Mouse (Mus musculus) heart, embryonic 14.5 days (tissue): Measurements from ENCODE around the gene Sphk2. TPM values are rescaled to one million over a fixed set of nuclear protein-coding genes. Genes with fewer than 3 reads are reported as not detected.
A peak's percentile ranks its signal among the peaks of the same experiment; 100 is the strongest.

Experiments
- ATAC-seq: fragments of 200-750 bp; cut with Nextera tagmentation; 2 replicates; pipeline ENCODE4 v1.8.0; 2017; ENCODE audit warnings: low read depth, moderate TSS enrichment; ENCODE audit not compliant: insufficient number of reproducible peaks, insufficient read depth, low FRiP score
- H3K27ac ChIP-seq, 2 experiments: fragments of 200-500 bp in 1 of 2; fragments of 300-500 bp in 1 of 2; sonication (generic) in 1 of 2; replicated peaks in 1 of 2; 2 replicates each; pipeline ENCODE4 v1.5.1; 2012 to 2014; ENCODE audit warnings: low read depth in 2 of 2, low read length in 2 of 2, control low read depth in 1 of 2, mild to moderate bottlenecking in 1 of 2, mixed read lengths in 1 of 2; ENCODE audit not compliant: control insufficient read depth in 1 of 2, insufficient read depth in 1 of 2
- H3K27me3 ChIP-seq: fragments of 300-500 bp; sonication (generic); 2 replicates; pipeline ENCODE4 v1.6.1; 2014; ENCODE audit warnings: mild to moderate bottlenecking, low read length, control low read depth; ENCODE audit not compliant: control insufficient read depth, insufficient read depth
- H3K36me3 ChIP-seq: fragments of 300-500 bp; sonication (generic); 2 replicates; pipeline ENCODE4 v1.6.1; 2014; ENCODE audit warnings: mild to moderate bottlenecking, control low read depth, low read length, mixed read lengths; ENCODE audit not compliant: control insufficient read depth, insufficient read depth
- H3K4me1 ChIP-seq, 2 experiments: fragments of 200-500 bp in 1 of 2; fragments of 300-500 bp in 1 of 2; sonication (generic) in 1 of 2; 2 replicates each; pipeline ENCODE4 v1.6.1; 2012 to 2014; ENCODE audit warnings: low read length in 2 of 2, control low read depth in 1 of 2, mixed read lengths in 1 of 2; ENCODE audit not compliant: control insufficient read depth in 2 of 2, insufficient read depth in 2 of 2
- H3K4me2 ChIP-seq: fragments of 300-500 bp; sonication (generic); 2 replicates; pipeline ENCODE4 v1.6.1; 2014; ENCODE audit warnings: mild to moderate bottlenecking, low read length
- H3K4me3 ChIP-seq, 2 experiments: fragments of 200-500 bp in 1 of 2; fragments of 300-500 bp in 1 of 2; sonication (generic) in 1 of 2; 2 replicates each; pipeline ENCODE4 v1.5.1; 2012 to 2014; ENCODE audit warnings: low read length in 2 of 2, mild to moderate bottlenecking in 2 of 2, control low read depth in 1 of 2, low read depth in 1 of 2, moderate library complexity in 1 of 2; ENCODE audit not compliant: control insufficient read depth in 1 of 2, insufficient read depth in 1 of 2
- H3K9ac ChIP-seq: fragments of 300-500 bp; sonication (generic); 2 replicates; pipeline ENCODE4 v1.6.1; 2014; ENCODE audit warnings: mild to moderate bottlenecking, low read length
- H3K9me3 ChIP-seq: fragments of 300-500 bp; sonication (generic); 2 replicates; pipeline ENCODE4 v1.6.1; 2016; ENCODE audit warnings: low read length, control low read depth; ENCODE audit not compliant: control insufficient read depth
- WGBS: fragments of 180-500 bp; shearing (Covaris S2); extraction: QIAGEN DNeasy Blood & Tissue Kit; methylation state at CpG from one replicate; pipeline ENCODE4 v1.1.7; 2014; 5-methylcytosine and 5-hydroxymethylcytosine counted together
- polyA plus RNA-seq: library from polyadenylated mRNA; unstranded; fragments of >200 nt; fragmentation: Nextera tagmentation; extraction: Ambion mirVana; gene quantifications from 2 replicates; pipeline ENCODE4 v1.2.1, GENCODE M21; 2014

The Sphk2 gene
- 11.9 and 12.5 TPM in 2 replicates for polyA plus RNA-seq

GRCm38 (mm10) chr7:45717918-45718297 is at the start of gene Sphk2:
Gene Sphk2 (minus strand): TSS chr7:45718002.
- Histone ChIP-seq H3K27ac (peak within 1 kb of the TSS; percentile 84 to 94), H3K4me1 (peaks cover 17 to 44% of the 10 kb centered on the region in 2 experiments), H3K36me3 (peaks cover 50% of the 10 kb centered on the region), H3K9ac (peak within 1 kb of the TSS; percentile 89), H3K4me2 (peak within 1 kb of the TSS; percentile 90), H3K9me3 (no peaks in the 10 kb centered on the region), H3K4me3 (peak within 1 kb of the TSS; percentile 63 to 88), H3K27me3 (no peaks in the 10 kb centered on the region)
- WGBS: under 1% methylated on average over 41 of the region's 41 CpGs
- ATAC-seq: peak; percentile 73

- no peak for ATAC-seq
- H3K27me3 ChIP-seq: 0 out of 2 replicates have a peak, but pooled peaks cover 5% of the 10 kb centered on the region
- no peak overlapping the region for H3K9ac ChIP-seq
- no peak overlapping the region for H3K27ac ChIP-seq
- no peaks in the 10 kb centered on the region for H3K4me1 ChIP-seq
- no peak overlapping the region for H3K4me2 ChIP-seq
- H3K9me3 ChIP-seq: peaks cover 3% of the 10 kb centered on the region; the same call in 1 of the 2 replicates
- 90% methylated on average over 6 of the region's 6 CpGs for WGBS
- H3K36me3 ChIP-seq: no peaks in the 10 kb centered on the region
- H3K4me3 ChIP-seq: no peak overlapping the region
These were observed 49.7 kb upstream of the Sphk2 start for GRCm38 (mm10) chr7:45767500-45767899.

GRCm38 (mm10) chr7:45766764-45767163 is 49.0 kb upstream of the Sphk2 start:
- Histone ChIP-seq H3K9ac (no peak overlapping the region), H3K4me2 (no peak overlapping the region), H3K4me1 (no peaks in the 10 kb centered on the region), H3K27ac (no peak overlapping the region), H3K9me3 (peaks cover 3% of the 10 kb centered on the region; the same call in 1 of the 2 replicates), H3K27me3 (0 out of 2 replicates have a peak, but pooled peaks cover 5% of the 10 kb centered on the region), H3K4me3 (no peak overlapping the region), H3K36me3 (no peaks in the 10 kb centered on the region)
- ATAC-seq: no peak
- 47% methylated on average over 8 of the region's 8 CpGs for WGBS

GRCm38 (mm10) chr7:45765995-45766394 is 48.2 kb upstream of the Sphk2 start:
- H3K27me3 ChIP-seq: peaks cover 5% of the 10 kb centered on the region; the same call in 1 of the 2 replicates
- no peak overlapping the region for H3K4me2 ChIP-seq
- ATAC-seq: no peak
- no peaks in the 10 kb centered on the region for H3K4me1 ChIP-seq
- no peak overlapping the region for H3K9ac ChIP-seq
- peaks cover 3% of the 10 kb centered on the region; the same call in 1 of the 2 replicates for H3K9me3 ChIP-seq
- no peak overlapping the region for H3K4me3 ChIP-seq
- 51% methylated on average over 7 of the region's 8 CpGs for WGBS
- no peaks in the 10 kb centered on the region for H3K36me3 ChIP-seq
- no peak overlapping the region for H3K27ac ChIP-seq

- no peak overlapping the region for H3K4me2 ChIP-seq
- no peaks in the 10 kb centered on the region for H3K4me1 ChIP-seq
- 71% methylated on average over 5 of the region's 5 CpGs for WGBS
- H3K27me3 ChIP-seq: peaks cover 37% of the 10 kb centered on the region
- no peak overlapping the region for H3K4me3 ChIP-seq
- no peak overlapping the region for H3K9ac ChIP-seq
- no peaks in the 10 kb centered on the region for H3K36me3 ChIP-seq
- no peak for ATAC-seq
- no peak overlapping the region for H3K27ac ChIP-seq
- no peaks in the 10 kb centered on the region for H3K9me3 ChIP-seq
These were observed 42.3 kb upstream of the Sphk2 start for GRCm38 (mm10) chr7:45760151-45760550.

GRCm38 (mm10) chr7:45759400-45759799 is 41.6 kb upstream of the Sphk2 start:
- no peak overlapping the region for H3K27ac ChIP-seq
- WGBS: 7% methylated on average over 26 of the region's 27 CpGs
- ATAC-seq: no peak
- no peaks in the 10 kb centered on the region for H3K36me3 ChIP-seq
- peaks cover 37% of the 10 kb centered on the region for H3K27me3 ChIP-seq
- H3K9me3 ChIP-seq: no peaks in the 10 kb centered on the region
- 0 out of 2 replicates have a peak overlapping the region, but pooled peaks have one; percentile 1 for H3K9ac ChIP-seq
- peak overlapping the region; percentile 54 for H3K4me2 ChIP-seq
- H3K4me1 ChIP-seq: no peaks in the 10 kb centered on the region
- H3K4me3 ChIP-seq: peak overlapping the region in 1 of 2 experiments; percentile 18; a peak in 2 of 4 replicates

GRCm38 (mm10) chr7:45755703-45756102 is 37.9 kb upstream of the Sphk2 start:
- no peak overlapping the region for H3K4me3 ChIP-seq
- no peak overlapping the region for H3K27ac ChIP-seq
- WGBS: 50% methylated on average over 6 of the region's 6 CpGs
- no peak for ATAC-seq
- H3K4me1 ChIP-seq: no peaks in the 10 kb centered on the region
- H3K36me3 ChIP-seq: no peaks in the 10 kb centered on the region
- H3K27me3 ChIP-seq: peaks cover 33% of the 10 kb centered on the region
- H3K9me3 ChIP-seq: no peaks in the 10 kb centered on the region
- H3K4me2 ChIP-seq: no peak overlapping the region
- no peak overlapping the region for H3K9ac ChIP-seq

- H3K9me3 ChIP-seq: no peaks in the 10 kb centered on the region
- H3K4me1 ChIP-seq: peaks cover 7 to 9% of the 10 kb centered on the region in 2 experiments; a peak in 3 of 4 replicates
- no peaks in the 10 kb centered on the region for H3K27me3 ChIP-seq
- no peak for ATAC-seq
- H3K4me2 ChIP-seq: no peak overlapping the region
- WGBS: 83% methylated on average over 9 of the region's 9 CpGs
- no peak overlapping the region for H3K9ac ChIP-seq
- H3K36me3 ChIP-seq: no peaks in the 10 kb centered on the region
- no peak overlapping the region for H3K4me3 ChIP-seq
- no peak overlapping the region for H3K27ac ChIP-seq
These were observed 32.4 kb upstream of the Sphk2 start for GRCm38 (mm10) chr7:45750162-45750561.
